Mouse (Mus musculus): ENCODE data around the gene Zfp362. TPM values are rescaled to one million over a fixed set of nuclear protein-coding genes. Genes with fewer than 3 reads are reported as not detected.

Zfp362 gene
- polyA plus RNA-seq, 2 experiments from 2014 or later: 6.9 to 13.2 TPM

GRCm38 (mm10) chr4:128801675-128802465 is 4.0 kb downstream of the Zfp362 start:
- ATAC-seq: no peak

DNA sequence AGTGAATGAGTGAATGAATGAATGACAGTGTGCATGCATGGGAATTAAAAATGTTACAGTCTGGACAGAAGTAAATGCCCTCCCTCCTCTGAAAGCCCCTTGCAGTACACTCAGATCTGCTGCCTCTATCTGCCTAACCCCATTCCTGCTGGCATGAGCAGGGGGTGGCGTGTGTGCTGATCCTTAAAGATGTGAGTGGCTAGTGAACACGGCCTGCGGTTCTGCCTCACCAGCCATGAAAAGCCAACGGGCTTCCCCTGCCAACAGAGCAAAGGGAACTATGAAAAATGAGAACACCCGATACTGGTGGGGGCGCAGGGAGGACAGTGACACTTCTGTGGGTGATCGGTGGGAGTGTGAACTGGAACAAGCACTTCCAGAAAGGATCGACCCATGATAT is 9.1 kb downstream of the Zfp362 start:
- no peak for ATAC-seq

DNA sequence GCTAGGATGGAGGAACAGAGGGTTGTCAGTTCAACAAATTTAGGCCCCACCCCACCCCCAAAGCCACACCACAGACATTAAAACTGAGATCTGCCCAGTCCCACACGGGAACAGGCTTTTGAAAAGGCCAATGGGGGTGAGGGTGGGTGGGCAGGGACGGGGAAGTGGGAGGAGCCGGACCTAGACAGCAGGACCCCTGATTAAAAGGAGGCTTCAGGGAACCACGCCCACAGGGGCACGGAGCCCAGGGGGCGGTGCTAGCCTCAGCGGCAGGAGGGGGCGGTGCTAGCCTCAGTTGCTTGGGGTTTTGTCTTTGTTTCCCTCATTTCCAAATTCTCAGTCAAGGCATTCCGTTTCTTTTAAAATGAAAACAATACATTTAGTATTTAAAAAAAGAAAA is 10.2 kb downstream of the Zfp362 start:
- no peak for ATAC-seq

GRCm38 (mm10) chr4:128794198-128794597 is 11.6 kb downstream of the Zfp362 start:
- ATAC-seq: no peak

DNA sequence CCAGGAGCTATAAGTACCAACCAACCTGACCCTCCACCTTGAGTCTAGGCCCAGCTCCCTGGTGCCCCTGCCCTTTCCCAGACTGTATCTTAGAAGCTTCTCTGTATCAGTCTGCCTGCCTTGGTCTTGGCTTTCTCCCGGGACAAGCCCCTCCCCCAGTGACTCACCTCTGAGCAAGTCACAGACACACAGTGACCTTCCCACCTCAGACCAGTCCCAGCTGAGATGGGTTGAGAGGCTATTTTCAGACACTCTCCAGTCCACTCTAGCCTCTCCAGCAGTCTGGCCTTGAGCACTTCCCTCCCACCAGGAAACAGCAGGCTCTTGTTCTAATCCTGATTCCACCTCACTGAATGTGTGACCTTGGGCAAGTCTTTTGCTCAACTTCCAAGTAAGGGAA is 12.1 kb downstream of the Zfp362 start:
- ATAC-seq: no peak

- no peak for ATAC-seq
Observed at GRCm38 (mm10) chr4:128789646-128790045, 16.2 kb downstream of the Zfp362 start.

GRCm38 (mm10) chr4:128788108-128788507 is 17.7 kb downstream of the Zfp362 start:
- no peak for ATAC-seq

GRCm38 (mm10) chr4:128787023-128787939 is 18.6 kb downstream of the Zfp362 start:
- peak; percentile 22 for ATAC-seq

GRCm38 (mm10) chr4:128785921-128786654 is 19.8 kb downstream of the Zfp362 start:
- no peak for ATAC-seq

DNA sequence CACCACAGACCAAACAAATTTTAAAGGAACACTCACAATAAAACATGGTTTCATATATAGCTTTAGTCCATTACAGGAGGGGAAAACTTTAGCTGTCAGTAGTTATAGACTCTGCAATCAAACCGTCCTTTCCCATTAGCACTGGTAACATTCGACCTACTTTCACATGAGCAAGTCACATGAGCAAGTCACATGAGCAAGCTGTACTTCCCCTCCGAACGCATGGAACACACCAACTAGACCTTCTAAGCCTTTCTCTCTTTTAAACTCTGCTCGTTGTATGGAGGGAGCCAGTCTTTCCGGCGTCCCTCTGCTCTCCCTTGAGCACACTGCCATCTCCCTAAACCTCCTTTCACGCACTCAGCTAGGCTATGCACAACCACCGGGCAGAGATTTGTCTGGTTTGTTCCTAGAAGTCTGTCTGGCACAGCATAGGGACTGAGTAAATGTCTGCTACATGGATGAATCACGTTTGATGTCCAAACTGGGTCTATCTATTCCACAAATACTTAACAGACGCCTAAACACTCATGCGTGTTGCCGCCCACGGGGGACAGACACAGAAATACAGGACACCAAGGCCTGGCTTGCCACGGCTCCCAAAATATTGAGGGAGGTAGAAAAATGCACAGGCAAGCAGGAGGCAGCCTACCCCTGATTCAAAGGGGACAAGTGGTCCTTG is 20.8 kb downstream of the Zfp362 start:
- ATAC-seq: peak; percentile 76

- ATAC-seq: no peak
Observed at GRCm38 (mm10) chr4:128782645-128783044, 23.2 kb downstream of the Zfp362 start.

DNA sequence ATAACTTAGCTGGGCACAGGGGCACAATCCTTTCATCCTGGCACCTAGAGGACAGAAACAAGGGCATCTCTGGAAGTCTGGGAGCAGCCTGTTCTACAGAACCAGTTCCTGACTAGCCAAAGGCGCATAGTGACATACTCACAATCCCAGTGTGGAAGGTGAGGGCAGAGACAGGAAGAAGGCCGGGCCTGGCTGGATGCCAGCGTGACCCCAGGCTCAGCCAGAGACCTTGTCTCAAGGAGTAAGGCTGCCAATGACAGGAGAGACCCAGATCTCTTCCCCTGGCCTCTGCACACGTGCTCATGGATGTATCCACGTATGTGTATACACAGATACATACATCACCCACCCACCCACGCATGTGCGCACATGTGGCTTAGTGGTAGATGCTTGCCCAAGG is 23.8 kb downstream of the Zfp362 start:
- ATAC-seq: no peak

GRCm38 (mm10) chr4:128777593-128777992 is 28.3 kb downstream of the Zfp362 start:
- ATAC-seq: no peak

GRCm38 (mm10) chr4:128776568-128777289 is 29.1 kb downstream of the Zfp362 start:
- ATAC-seq: no peak

DNA sequence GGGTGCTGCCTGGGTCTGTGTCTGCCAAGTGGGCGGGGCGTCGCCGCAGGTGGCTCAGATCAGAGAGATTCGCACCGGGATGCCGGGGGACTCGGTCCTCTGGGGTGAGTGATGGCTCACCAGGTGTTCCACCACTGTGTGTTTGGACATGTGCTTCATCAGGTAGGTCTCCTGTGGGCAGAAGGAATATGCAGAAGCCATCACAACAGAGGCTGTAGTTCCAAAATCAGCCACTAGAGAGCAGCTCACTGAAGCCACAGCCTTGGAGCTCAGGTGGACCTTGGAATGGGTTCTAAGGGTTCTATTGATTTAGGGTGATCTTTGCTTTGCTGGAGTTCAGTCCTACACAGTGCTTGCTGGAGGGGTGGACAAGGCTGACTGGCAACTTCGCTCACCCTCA is 31.4 kb downstream of the Zfp362 start:
- ATAC-seq: peak; percentile 52

DNA sequence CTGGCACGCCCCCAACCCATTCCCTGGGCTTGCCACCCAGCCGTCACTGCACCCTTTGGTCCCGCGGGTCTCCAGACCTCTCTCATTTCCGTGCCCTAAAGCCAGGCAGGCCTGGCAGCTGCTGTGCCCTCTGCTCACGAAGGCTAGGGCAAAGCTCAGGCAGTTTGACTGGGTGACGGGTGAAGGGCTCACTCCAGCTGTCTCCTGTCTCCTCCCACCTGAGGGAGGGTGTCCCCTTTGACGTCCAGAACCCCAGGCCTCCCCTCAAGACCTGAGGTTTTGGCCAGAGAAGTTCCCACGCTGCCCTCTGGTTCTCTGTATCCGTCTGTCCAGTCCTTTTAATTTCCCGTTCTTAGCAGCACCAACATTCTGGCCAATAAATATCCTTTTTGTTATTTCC is 32.0 kb downstream of the Zfp362 start:
- ATAC-seq: no peak

- no peak for ATAC-seq
Observed at GRCm38 (mm10) chr4:128770698-128771097, 35.1 kb downstream of the Zfp362 start.

DNA sequence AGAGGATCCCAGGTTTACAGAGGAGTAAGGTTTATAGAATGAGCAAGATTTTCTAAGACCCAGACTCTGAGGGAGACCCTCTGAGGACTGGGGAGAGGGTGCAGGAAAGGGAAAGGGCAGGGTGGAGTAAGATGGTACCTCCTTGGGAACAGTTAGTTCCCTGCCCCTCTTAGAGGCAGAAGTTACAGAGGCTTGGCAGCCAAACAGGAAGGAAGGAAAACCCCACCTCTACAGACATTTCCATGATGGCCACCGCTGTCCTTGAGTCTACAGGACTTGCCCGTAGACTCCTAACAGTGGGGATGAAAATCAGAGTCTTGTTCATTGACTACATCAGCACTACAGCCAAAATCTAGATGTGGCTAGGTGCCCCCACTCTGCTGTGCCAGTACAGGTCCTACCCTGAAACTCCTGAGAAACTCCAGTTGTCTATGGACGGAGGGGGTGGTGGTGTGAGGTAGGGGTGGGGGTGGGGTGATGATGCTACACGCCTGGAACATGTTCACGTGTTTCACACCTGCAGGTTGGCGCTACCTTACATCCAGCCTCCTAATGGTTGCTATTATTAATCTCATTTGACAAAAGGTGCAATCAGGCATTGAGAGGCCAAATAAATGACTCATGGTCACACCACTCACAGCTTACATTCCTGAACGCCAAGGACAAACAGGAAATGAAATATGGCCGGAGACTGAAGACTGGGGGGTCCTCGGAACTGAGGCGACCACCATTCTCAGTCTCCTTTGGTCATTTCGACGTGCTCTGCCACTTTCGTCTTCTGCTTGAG is 36.1 kb downstream of the Zfp362 start:
- no peak for ATAC-seq

GRCm38 (mm10) chr4:128768120-128768519 is 37.7 kb downstream of the Zfp362 start:
- ATAC-seq: no peak

DNA sequence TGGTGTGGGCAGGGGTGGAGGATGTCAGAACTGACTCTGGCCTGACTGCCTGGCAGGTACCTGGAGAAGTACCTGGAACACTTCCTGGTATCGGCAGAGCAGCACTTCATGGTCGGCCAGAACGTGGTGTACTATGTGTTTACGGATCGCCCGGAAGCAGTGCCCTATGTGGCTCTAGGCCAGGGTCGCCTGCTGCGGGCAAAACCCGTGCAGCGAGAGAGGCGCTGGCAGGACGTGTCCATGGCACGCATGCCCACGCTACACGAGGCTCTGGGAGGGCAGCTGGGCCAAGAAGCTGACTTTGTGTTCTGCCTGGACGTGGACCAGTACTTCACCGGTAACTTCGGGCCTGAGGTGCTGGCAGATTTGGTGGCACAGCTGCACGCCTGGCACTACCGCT is 38.9 kb downstream of the Zfp362 start:
- no peak for ATAC-seq

GRCm38 (mm10) chr4:128760029-128760428 is 45.8 kb downstream of the Zfp362 start:
- ATAC-seq: no peak
